Mouse (Mus musculus) embryonic facial prominence, embryonic 10.5 days (tissue): Measurements from ENCODE around the gene Atpaf2. TPM values are rescaled to one million over a fixed set of nuclear protein-coding genes. Genes with fewer than 3 reads are reported as not detected.

Experiments used
- DNase-seq: peaks from one replicate; pipeline ENCODE4 v3.0.0-alpha.2; 2017; ENCODE audit warnings: low spot score
- H3K27ac ChIP-seq: fragments of 300-500 bp; sonication (generic); replicated peaks from 2 replicates; pipeline ENCODE4 v1.5.1; 2016; ENCODE audit warnings: mild to moderate bottlenecking
- H3K27me3 ChIP-seq: fragments of 300-500 bp; sonication (generic); replicated peaks from 2 replicates; pipeline ENCODE4 v1.6.1; 2016; ENCODE audit warnings: low read depth, mild to moderate bottlenecking; ENCODE audit not compliant: poor library complexity, severe bottlenecking
- H3K36me3 ChIP-seq: fragments of 300-500 bp; sonication (generic); replicated peaks from 2 replicates; pipeline ENCODE4 v1.6.1; 2016; ENCODE audit warnings: mild to moderate bottlenecking, moderate library complexity
- H3K4me1 ChIP-seq: fragments of 300-500 bp; sonication (generic); 2 replicates; pipeline ENCODE4 v1.6.1; 2016
- H3K4me3 ChIP-seq: fragments of 300-500 bp; sonication (generic); 2 replicates; pipeline ENCODE4 v1.5.1; 2016; ENCODE audit warnings: mild to moderate bottlenecking, moderate library complexity
- H3K9me3 ChIP-seq: fragments of 300-500 bp; sonication (generic); 2 replicates; pipeline ENCODE4 v1.6.1; 2016; ENCODE audit warnings: mild to moderate bottlenecking
- WGBS: fragments of 180-500 bp; shearing (Covaris S2); methylation state at CpG from one replicate; pipeline ENCODE4 v1.1.7; 2016; 5-methylcytosine and 5-hydroxymethylcytosine counted together
- polyA plus RNA-seq: library from polyadenylated mRNA; unstranded; fragments of >200 nt; fragmentation: Nextera tagmentation; extraction: Ambion mirVana; gene quantifications from 2 replicates; pipeline ENCODE4 v1.2.1, GENCODE M21; 2016

The Atpaf2 gene
- polyA plus RNA-seq, 1 experiment from 2014 or later: 61.7 TPM

DNA sequence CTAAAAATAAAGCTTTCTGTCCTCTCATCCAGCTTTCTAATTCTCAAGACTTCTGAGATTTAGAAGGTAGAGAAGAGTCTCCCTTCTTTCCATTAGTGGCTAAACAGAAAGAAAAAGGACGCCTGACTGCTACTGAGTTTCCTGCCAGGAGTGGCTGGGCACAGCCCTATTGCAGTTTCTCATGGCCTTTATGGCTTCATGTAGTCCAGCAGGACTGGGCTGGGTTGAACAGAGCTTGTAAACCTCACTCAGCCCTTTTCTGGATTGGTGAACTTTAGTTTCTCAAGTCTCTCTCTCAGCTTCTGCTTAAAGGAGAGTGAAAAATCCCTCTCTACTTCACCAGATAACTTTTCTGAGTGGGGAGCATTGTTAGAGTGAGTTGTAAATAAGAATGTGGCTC is 8.2 kb upstream of the Atpaf2 start:
- whole genome bisulfite sequencing: 83% methylated on average over 1 of the region's 1 CpGs
- H3K36me3 ChIP-seq: peaks cover 61% of the 10 kb centered on the region
- H3K4me3 ChIP-seq: no peak overlapping the region
- DNase-seq: no peak
- H3K27me3 ChIP-seq: no peaks in the 10 kb centered on the region
- H3K4me1 ChIP-seq: no peaks in the 10 kb centered on the region
- no peaks in the 10 kb centered on the region for H3K9me3 ChIP-seq
- H3K27ac ChIP-seq: no peak overlapping the region

DNA sequence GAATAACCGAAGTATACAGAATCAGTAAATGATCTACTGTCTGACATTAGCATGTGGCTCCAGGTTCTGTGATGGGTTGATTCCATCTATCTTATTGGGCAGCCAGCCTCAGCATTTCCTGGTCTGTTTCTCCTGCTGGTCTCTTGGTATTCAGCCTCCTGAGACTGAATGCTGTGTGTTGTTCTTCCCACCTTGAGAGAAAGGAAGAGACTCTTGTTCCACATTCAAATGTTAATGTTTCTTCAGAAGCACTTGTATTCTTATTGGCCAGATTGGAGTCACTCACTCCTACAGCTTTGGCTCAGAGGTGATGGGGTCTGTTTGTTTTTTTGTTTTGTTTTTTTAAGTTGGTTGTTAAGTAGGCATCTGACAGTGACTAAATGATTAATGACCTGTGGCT is 4.7 kb upstream of the Atpaf2 start:
- no peaks in the 10 kb centered on the region for H3K9me3 ChIP-seq
- WGBS: 72% methylated on average over 1 of the region's 1 CpGs
- DNase-seq: no peak
- H3K4me1 ChIP-seq: peaks cover 16% of the 10 kb centered on the region
- no peak overlapping the region for H3K27ac ChIP-seq
- H3K27me3 ChIP-seq: no peaks in the 10 kb centered on the region
- peaks cover 30% of the 10 kb centered on the region for H3K36me3 ChIP-seq
- no peak overlapping the region for H3K4me3 ChIP-seq

DNA sequence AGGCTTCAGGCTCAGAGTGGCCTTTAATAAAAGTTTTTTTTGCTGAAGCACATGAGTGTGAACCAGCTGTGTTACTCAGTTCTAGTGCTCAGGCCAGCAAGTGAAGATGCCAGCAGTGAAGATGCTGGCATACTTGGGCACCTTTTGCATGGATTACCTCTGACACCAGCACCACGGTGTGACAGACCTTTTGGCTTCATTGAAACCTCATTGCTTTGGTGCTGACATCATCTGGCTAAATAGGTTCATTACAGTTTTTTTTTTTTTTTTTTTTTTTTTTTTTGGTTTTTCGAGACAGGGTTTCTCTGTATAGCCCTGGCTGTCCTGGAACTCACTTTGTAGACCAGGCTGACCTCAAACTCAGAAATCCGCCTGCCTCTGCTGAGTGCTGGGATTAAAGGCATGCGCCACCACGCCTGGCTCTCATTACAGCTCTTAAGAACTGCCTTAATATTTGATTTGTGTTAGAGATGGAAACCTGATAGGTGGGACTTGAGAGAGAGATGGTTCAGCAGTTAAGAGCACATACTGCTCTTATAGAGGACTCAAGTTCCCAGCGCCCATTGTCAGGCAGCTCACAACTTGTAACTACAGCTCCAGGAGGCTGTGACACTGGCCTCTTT is 3.9 kb upstream of the Atpaf2 start:
- H3K36me3 ChIP-seq: peaks cover 21% of the 10 kb centered on the region
- H3K4me1 ChIP-seq: peaks cover 21% of the 10 kb centered on the region
- H3K4me3 ChIP-seq: no peak overlapping the region
- no peak for DNase-seq
- WGBS: 57% methylated on average over 6 of the region's 6 CpGs
- no peaks in the 10 kb centered on the region for H3K27me3 ChIP-seq
- no peaks in the 10 kb centered on the region for H3K9me3 ChIP-seq
- no peak overlapping the region for H3K27ac ChIP-seq

DNA sequence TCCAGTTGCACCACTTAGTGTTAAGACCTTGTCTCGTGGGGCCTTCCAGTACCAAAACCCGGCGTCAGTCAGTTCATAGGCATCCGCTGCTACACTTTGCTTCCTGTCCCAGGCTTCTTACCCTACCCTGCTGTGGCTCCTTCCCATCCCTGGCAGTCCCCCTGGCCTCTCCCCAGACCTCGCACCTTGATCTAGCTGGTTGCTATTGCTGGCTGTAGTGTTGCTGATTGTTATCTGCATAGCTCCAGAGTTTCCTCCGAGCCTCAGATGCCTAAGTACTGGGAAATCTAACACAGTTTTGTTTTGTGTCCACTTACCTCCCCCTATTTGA is 181 bp upstream of the Atpaf2 start:
- WGBS: 17% methylated on average over 6 of the region's 6 CpGs
- H3K4me1 ChIP-seq: peaks cover 37% of the 10 kb centered on the region
- peak; percentile 13 for DNase-seq
- H3K27ac ChIP-seq: peak overlapping the region; percentile 96
- H3K27me3 ChIP-seq: no peaks in the 10 kb centered on the region
- H3K4me3 ChIP-seq: peak overlapping the region; percentile 98
- peaks cover 3% of the 10 kb centered on the region; the same call in 1 of the 2 replicates for H3K36me3 ChIP-seq
- H3K9me3 ChIP-seq: no peaks in the 10 kb centered on the region

DNA sequence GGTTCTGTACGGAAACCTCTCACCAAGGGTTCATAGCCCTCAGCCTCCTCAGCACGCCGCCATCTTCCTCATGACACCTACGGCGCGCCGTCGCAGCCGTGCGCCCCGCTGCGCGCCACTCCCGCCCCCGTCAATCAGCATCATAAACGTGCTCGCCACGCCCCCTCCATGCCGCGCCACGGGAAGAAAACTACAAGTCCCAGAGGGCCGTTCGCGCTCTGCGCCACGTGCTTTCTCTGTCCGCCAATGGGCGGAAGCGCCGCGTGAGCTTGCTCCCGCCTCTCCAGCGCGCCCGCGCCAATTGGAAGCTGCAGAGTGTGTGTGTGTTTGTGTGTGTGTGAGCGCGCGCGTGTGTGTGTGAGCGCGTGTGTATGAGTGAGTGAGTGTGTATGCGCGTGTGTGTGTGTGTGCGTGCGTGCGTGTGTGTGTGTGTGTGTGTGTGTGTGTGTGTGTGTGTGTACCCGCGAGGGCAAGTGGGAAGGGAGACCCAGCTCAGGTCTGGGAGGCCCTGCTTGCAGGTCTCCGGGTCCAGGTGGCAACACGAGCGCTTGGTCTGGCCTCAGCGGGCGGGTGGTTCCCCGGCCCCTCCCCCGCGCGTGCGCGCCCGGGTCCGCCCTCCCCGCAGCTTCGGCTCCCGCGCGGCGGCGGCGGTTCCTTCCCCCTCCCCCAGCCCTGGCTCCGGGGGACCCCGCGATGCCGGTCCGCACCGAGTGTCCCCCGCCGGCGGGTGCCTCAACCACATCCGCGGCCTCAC is 1.1 kb downstream of the Atpaf2 start, which contains the start of gene Gid4:
Gene Gid4 (plus strand): TSS at position 183 of the 754 bp plus-strand sequence.
- peak; percentile 99 for DNase-seq
- H3K27ac ChIP-seq: peak within 1 kb of the TSS; percentile 96
- H3K4me1 ChIP-seq: peaks cover 37% of the 10 kb centered on the region
- peaks cover 3% of the 10 kb centered on the region; the same call in 1 of the 2 replicates for H3K36me3 ChIP-seq
- peak within 1 kb of the TSS; percentile 98 for H3K4me3 ChIP-seq
- under 1% methylated on average over 67 of the region's 81 CpGs for WGBS
- H3K27me3 ChIP-seq: no peaks in the 10 kb centered on the region
- H3K9me3 ChIP-seq: no peaks in the 10 kb centered on the region

DNA sequence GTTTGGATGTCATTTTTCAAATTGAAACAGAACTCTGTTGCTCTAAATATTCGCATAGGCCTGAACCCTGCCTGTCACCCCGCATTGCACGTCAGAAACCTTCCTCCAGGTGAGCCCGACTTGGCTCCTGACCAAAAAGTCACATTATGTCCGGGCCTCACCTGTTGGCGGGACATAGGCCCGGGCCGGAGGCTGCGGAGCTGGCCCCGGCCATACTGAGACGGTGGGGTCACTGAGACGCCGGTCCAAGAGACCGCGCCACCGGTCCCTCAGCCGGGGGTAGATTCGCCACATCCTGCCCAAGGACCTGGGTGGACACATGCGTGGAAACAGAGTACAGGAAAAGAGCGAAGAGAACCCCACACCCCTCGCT is 1.7 kb downstream of the Atpaf2 start:
- H3K36me3 ChIP-seq: peaks cover 3% of the 10 kb centered on the region; the same call in 1 of the 2 replicates
- WGBS: under 1% methylated on average over 21 of the region's 21 CpGs
- no peak for DNase-seq
- H3K27me3 ChIP-seq: no peaks in the 10 kb centered on the region
- peak overlapping the region; percentile 98 for H3K4me3 ChIP-seq
- H3K4me1 ChIP-seq: peaks cover 37% of the 10 kb centered on the region
- no peaks in the 10 kb centered on the region for H3K9me3 ChIP-seq
- H3K27ac ChIP-seq: peak overlapping the region; percentile 96

DNA sequence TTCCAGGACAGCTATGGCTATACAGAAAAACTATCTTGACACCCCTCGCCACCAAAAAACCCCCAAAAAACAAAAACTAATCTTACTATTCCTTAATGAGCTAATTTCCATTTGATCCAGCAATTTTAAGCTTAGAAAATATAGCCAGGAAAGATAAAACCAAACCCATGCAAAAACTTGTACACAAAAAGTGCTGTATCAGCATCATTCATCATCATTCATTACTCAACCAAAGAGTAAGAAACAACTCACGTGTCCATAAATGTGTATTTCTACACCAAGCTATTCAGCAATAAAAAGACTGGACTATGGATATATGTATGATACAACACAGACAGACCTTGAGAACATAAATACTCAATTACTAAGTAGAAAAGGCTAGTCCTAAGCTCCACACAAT is 5.3 kb downstream of the Atpaf2 start:
- H3K4me3 ChIP-seq: no peak overlapping the region
- DNase-seq: no peak
- H3K36me3 ChIP-seq: peaks cover 20% of the 10 kb centered on the region
- H3K4me1 ChIP-seq: peaks cover 20% of the 10 kb centered on the region
- H3K27me3 ChIP-seq: no peaks in the 10 kb centered on the region
- H3K27ac ChIP-seq: no peak overlapping the region
- whole genome bisulfite sequencing: 92% methylated on average over 2 of the region's 2 CpGs
- no peaks in the 10 kb centered on the region for H3K9me3 ChIP-seq

DNA sequence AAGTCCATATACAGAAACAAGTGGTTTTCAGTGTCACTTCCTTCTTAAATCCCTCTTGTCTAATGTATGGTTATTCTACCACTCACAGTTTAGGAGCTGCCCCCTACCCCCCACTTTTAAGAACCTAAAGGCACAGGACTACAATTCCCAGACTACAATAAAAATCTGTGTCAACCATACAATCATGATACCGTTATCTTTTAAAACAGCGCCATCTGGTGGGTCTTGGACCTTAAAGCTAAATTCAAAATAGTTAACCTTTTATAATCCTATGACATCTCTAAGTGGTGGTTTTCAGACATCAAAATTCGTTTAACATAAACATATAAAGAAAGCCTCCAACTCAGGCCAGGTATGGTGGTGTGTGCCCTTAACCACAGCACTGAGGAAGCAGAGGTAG is 6.1 kb downstream of the Atpaf2 start:
- Histone ChIP-seq H3K36me3 (peaks cover 27% of the 10 kb centered on the region), H3K4me3 (no peak overlapping the region), H3K27me3 (no peaks in the 10 kb centered on the region), H3K27ac (no peak overlapping the region), H3K4me1 (peaks cover 16% of the 10 kb centered on the region), H3K9me3 (no peaks in the 10 kb centered on the region)
- peak; percentile 39 for DNase-seq
- WGBS: 17% methylated on average over 3 of the region's 3 CpGs

DNA sequence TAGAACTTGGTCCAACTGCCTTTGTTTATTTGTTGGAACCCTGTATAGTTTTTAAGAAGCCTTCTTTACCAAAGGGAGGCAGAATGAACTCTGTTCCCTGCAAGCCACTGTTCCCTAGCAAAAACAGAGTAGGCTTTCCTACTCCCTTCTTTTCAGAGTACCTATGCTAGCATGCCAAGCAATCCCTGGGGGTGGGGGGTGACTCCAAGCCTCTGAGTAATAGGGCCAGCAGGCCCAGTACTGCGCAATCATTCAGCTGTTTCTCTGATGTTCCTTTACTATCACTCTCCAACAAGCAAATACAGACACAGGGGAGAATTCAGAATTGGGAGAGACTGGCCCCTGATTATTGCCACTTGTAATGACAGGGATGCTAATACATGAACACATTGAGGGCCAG is 11.7 kb downstream of the Atpaf2 start:
- WGBS: 97% methylated on average over 1 of the region's 1 CpGs

DNA sequence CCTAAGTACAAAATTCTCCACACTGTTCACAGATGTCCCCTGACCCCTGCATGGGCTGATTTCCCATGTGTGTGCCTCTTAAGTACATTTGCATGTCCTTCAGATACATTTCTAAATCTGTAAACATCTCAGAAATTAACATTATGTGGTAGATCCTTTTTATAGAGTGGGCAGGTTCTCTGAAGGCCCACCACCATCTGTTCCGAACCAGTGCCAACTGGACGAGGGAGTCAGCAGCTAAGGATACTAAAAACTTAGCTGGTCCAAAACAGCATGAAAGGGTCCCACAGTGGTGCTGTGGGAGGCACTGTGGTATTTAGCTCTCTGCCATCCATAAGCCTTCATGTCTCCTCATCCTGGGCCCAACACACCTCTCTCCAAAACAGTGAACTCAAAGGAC is 21.1 kb downstream of the Atpaf2 start:
- H3K4me1 ChIP-seq: peaks cover 3% of the 10 kb centered on the region; the same call in 1 of the 2 replicates
- 92% methylated on average over 2 of the region's 2 CpGs for WGBS

More for the DNA sequence above, 11.7 kb downstream of the Atpaf2 start:
- H3K4me1 ChIP-seq: no peaks in the 10 kb centered on the region
- no peak for DNase-seq
- no peak overlapping the region for H3K4me3 ChIP-seq
- H3K27me3 ChIP-seq: no peaks in the 10 kb centered on the region
- H3K9me3 ChIP-seq: no peaks in the 10 kb centered on the region
- H3K27ac ChIP-seq: no peak overlapping the region
- H3K36me3 ChIP-seq: peaks cover 80% of the 10 kb centered on the region

DNA sequence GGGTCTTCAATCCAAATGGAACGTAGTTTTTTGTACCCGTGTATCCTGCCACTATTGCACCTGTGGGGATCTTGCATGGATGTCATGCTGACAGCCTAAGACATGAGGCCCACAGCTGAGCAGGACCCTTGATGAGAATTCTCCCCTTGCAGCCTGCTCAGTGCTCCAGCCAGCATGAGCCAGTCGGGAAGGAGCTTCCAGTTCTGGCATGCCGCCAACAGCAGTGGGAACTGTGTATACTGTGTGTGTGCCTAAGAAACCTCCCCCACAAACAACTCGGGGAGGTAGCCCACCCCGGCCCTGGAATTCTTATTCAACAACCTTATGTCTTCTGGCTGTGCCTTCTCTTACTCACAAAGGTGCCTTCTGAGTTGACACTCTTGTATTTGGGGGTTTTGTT is 21.7 kb downstream of the Atpaf2 start:
- H3K4me3 ChIP-seq: no peak overlapping the region
- peaks cover 3% of the 10 kb centered on the region; the same call in 1 of the 2 replicates for H3K4me1 ChIP-seq
- H3K27ac ChIP-seq: no peak overlapping the region
- WGBS: 83% methylated on average over 6 of the region's 6 CpGs
- H3K36me3 ChIP-seq: peaks cover 36% of the 10 kb centered on the region
- no peaks in the 10 kb centered on the region for H3K27me3 ChIP-seq
- no peaks in the 10 kb centered on the region for H3K9me3 ChIP-seq
- DNase-seq: no peak

More for the DNA sequence above, 21.1 kb downstream of the Atpaf2 start:
- no peak overlapping the region for H3K27ac ChIP-seq
- no peak for DNase-seq
- H3K9me3 ChIP-seq: no peaks in the 10 kb centered on the region
- H3K27me3 ChIP-seq: no peaks in the 10 kb centered on the region
- no peak overlapping the region for H3K4me3 ChIP-seq
- peaks cover 42% of the 10 kb centered on the region for H3K36me3 ChIP-seq

DNA sequence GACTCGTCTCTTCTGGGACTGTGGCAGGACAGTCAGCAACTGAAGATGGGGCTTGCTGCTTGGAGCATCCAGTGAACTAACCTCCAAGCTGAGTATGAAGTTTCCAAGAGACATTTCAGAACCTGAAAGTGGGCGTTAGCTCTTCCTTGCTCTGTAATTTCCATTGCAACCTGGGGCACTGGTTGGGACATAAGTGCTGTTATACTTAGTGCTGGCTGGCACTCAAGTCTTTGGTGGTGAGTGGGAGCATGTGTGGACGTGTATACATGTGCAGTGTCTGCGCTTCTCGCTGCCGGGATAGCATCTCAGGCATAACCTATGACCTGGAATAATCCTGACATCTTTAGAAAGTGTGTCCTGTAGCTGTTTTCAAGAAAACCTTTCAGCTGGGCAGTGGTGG is 26.9 kb downstream of the Atpaf2 start:
- no peaks in the 10 kb centered on the region for H3K27me3 ChIP-seq
- H3K4me3 ChIP-seq: no peak overlapping the region
- no peaks in the 10 kb centered on the region for H3K36me3 ChIP-seq
- H3K4me1 ChIP-seq: peaks cover 3% of the 10 kb centered on the region; the same call in 1 of the 2 replicates
- no peaks in the 10 kb centered on the region for H3K9me3 ChIP-seq
- WGBS: 87% methylated on average over 6 of the region's 6 CpGs
- H3K27ac ChIP-seq: no peak overlapping the region
- DNase-seq: no peak

DNA sequence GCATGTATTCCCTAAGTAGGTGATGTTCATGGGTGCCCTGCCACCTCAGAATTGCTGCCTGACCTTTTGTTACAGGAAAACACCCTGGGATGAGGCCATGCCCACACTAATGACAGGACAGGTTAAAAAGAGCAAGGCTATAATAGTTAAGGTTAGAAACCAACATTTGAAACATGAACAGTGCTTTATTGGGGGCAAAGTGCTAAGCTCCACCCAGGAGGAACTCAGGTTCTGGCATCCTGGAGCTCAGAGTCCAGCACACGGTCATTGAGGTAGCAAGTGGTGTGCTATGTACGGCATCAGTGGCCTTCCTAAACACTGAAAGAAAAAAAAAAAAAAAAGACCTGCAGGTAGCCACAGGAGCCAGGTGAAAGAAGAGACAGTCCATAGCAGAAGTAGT is 30.3 kb downstream of the Atpaf2 start:
- H3K4me1 ChIP-seq: peaks cover 21% of the 10 kb centered on the region
- peaks cover 24% of the 10 kb centered on the region for H3K27me3 ChIP-seq
- DNase-seq: no peak
- no peaks in the 10 kb centered on the region for H3K36me3 ChIP-seq
- H3K4me3 ChIP-seq: no peak overlapping the region
- WGBS: 89% methylated on average over 2 of the region's 2 CpGs
- no peaks in the 10 kb centered on the region for H3K9me3 ChIP-seq
- H3K27ac ChIP-seq: no peak overlapping the region
